Comparison of ENCODE assay signal across 7 mouse cellular contexts in the genomic region with DNA sequence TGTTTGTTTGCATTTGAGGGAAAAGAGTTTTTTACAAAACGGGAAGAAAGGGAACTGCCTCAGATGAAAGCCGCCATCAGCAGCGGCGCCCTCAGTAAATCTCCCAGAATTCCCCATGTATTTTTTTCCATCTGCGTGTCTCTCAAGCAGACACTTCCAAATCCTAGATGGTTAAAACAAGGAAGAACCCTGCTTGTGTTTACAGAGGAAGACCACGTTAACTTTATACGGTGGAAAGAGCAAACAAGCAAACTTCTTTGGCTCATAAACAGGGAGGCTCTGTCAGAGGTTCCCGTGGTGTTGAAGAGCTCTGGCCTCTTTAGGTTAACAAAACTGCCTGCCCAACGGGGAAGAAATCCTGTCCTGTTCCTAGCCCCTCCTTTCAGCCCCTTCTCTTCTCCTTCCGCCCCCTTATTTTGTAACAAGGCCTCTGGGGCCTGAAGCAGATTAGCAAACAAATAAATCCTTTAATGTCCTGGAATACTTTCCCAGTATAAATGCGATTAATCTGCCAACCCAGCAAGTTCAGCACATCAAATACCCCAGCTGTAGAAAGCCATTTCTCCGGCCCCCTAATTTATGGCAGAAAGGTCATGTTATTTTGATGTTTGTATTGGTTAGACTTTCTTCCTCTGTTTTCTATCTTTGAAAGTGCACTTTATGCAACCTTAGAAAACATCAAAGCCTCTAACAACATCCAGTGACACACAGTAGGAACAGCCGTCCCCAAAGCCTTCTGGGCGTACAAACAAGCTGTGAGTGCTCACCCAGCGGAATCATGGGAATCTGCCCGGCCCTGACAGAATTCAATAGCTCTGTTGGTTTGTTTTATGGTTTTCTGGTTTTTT. TPM values are rescaled to one million over a fixed set of nuclear protein-coding genes. Genes with fewer than 3 reads are reported as not detected.
DNase-seq lines count a peak whose midpoint lies in the region; ATAC-seq and TF ChIP-seq lines count a peak whose summit lies in the region.

No protein-coding gene starts in this region.

- H3K27ac ChIP-seq in embryonic facial prominence, embryonic 11.5 days (replicated peaks; ENCODE audit: low read depth, low read length), result peak overlapping the region; percentile 1; the same call in 1 of the 2 replicates
- peak overlapping the region; percentile 77 for H3K27ac ChIP-seq in forebrain, postnatal 0 days (ENCODE audit: low read depth, low read length)
- peak overlapping the region; percentile 89 for H3K27ac ChIP-seq in kidney, embryonic 15.5 days
- H3K27ac ChIP-seq in midbrain, postnatal 0 days (ENCODE audit: low read depth, low read length), result peak overlapping the region; percentile 57

- DNase-seq in embryonic facial prominence, embryonic 11.5 days (ENCODE audit: low spot score), result peak; percentile 39
- DNase-seq in forebrain, postnatal 0 days, result no peak
- peak; percentile 33 for DNase-seq in midbrain, postnatal 0 days (ENCODE audit: low spot score)
- DNase-seq in cerebellum, adult 9-11 months, result no peak
- DNase-seq in urinary bladder, postnatal 10 days (ENCODE audit: low spot score), result no peak
- no peak for DNase-seq in gastrocnemius, postnatal 25 days

- ATAC-seq in embryonic facial prominence, embryonic 11.5 days (replicated peaks; ENCODE audit: insufficient number of reproducible peaks, low FRiP score, low TSS enrichment, low read depth), result no peak
- peak; percentile 63; the same call in 1 of the 2 replicates for ATAC-seq in forebrain, postnatal 0 days
- peak; percentile 63 for ATAC-seq in kidney, embryonic 15.5 days (replicated peaks; ENCODE audit: low FRiP score)
- ATAC-seq in midbrain, postnatal 0 days (ENCODE audit: low FRiP score), result no peak; the same call in 1 of the 2 replicates

- 32% methylated on average over 16 of the region's 16 CpGs for WGBS in embryonic facial prominence, embryonic 11.5 days
- 13% methylated on average over 16 of the region's 16 CpGs for WGBS in forebrain, postnatal 0 days
- WGBS in kidney, embryonic 15.5 days, result 20% methylated on average over 16 of the region's 16 CpGs
- WGBS in midbrain, postnatal 0 days, result 16% methylated on average over 16 of the region's 16 CpGs

- no peaks in the 10 kb centered on the region for H3K36me3 ChIP-seq in embryonic facial prominence, embryonic 11.5 days (replicated peaks; ENCODE audit: control insufficient read depth, insufficient read depth, low read depth, low read length)
- no peaks in the 10 kb centered on the region for H3K36me3 ChIP-seq in forebrain, postnatal 0 days (ENCODE audit: insufficient read depth)
- H3K36me3 ChIP-seq in kidney, embryonic 15.5 days, result no peaks in the 10 kb centered on the region
- H3K36me3 ChIP-seq in midbrain, postnatal 0 days (ENCODE audit: insufficient read depth, low read length), result no peaks in the 10 kb centered on the region

- TF ChIP-seq CTCF in forebrain, postnatal 0 days (IDR thresholded peaks at IDR 0.05; ENCODE audit: low read depth), result no peak
- TF ChIP-seq CTCF in midbrain, postnatal 0 days (IDR thresholded peaks at IDR 0.05), result no peak

- H3K9ac ChIP-seq in embryonic facial prominence, embryonic 11.5 days (replicated peaks; ENCODE audit: low read length), result peak overlapping the region; percentile 20; the same call in 1 of the 2 replicates
- peak overlapping the region; percentile 47 for H3K9ac ChIP-seq in forebrain, postnatal 0 days
- 0 out of 2 replicates have a peak overlapping the region, but pooled peaks have one; percentile 3 for H3K9ac ChIP-seq in kidney, embryonic 15.5 days
- H3K9ac ChIP-seq in midbrain, postnatal 0 days (replicated peaks; ENCODE audit: low read length, poor library complexity, severe bottlenecking), result peak overlapping the region; percentile 44; the same call in 1 of the 2 replicates

- no peak overlapping the region for H3K4me3 ChIP-seq in embryonic facial prominence, embryonic 11.5 days (ENCODE audit: low read depth, low read length)
- H3K4me3 ChIP-seq in forebrain, postnatal 0 days (ENCODE audit: low read depth, low read length), result peak overlapping the region; percentile 19; the same call in 1 of the 2 replicates
- 0 out of 2 replicates have a peak overlapping the region, but pooled peaks have one; percentile 5 for H3K4me3 ChIP-seq in kidney, embryonic 15.5 days (replicated peaks)
- H3K4me3 ChIP-seq in midbrain, postnatal 0 days (ENCODE audit: low read depth, low read length), result peak overlapping the region; percentile 17; the same call in 1 of the 2 replicates

- H3K4me1 ChIP-seq in embryonic facial prominence, embryonic 11.5 days (ENCODE audit: control insufficient read depth, insufficient read depth, low read length), result no peaks in the 10 kb centered on the region
- peaks cover 5% of the 10 kb centered on the region; the same call in 1 of the 2 replicates for H3K4me1 ChIP-seq in forebrain, postnatal 0 days (ENCODE audit: insufficient read depth)
- H3K4me1 ChIP-seq in kidney, embryonic 15.5 days, result peaks cover 13% of the 10 kb centered on the region
- H3K4me1 ChIP-seq in midbrain, postnatal 0 days (ENCODE audit: insufficient read depth, low read length), result peaks cover 9% of the 10 kb centered on the region

- no peaks in the 10 kb centered on the region for H3K27me3 ChIP-seq in embryonic facial prominence, embryonic 11.5 days (ENCODE audit: control insufficient read depth, insufficient read depth, low read length)
- no peaks in the 10 kb centered on the region for H3K27me3 ChIP-seq in forebrain, postnatal 0 days (ENCODE audit: insufficient read depth, low read length)
- H3K27me3 ChIP-seq in kidney, embryonic 15.5 days, result no peaks in the 10 kb centered on the region
- H3K27me3 ChIP-seq in midbrain, postnatal 0 days (ENCODE audit: insufficient read depth, low read length), result no peaks in the 10 kb centered on the region

- H3K9me3 ChIP-seq in embryonic facial prominence, embryonic 11.5 days (replicated peaks; ENCODE audit: control insufficient read depth, low read length), result no peaks in the 10 kb centered on the region
- no peaks in the 10 kb centered on the region for H3K9me3 ChIP-seq in forebrain, postnatal 0 days (ENCODE audit: low read length)
- H3K9me3 ChIP-seq in kidney, embryonic 15.5 days (replicated peaks), result no peaks in the 10 kb centered on the region
- no peaks in the 10 kb centered on the region for H3K9me3 ChIP-seq in midbrain, postnatal 0 days (ENCODE audit: low read length)

- H3K4me2 ChIP-seq in embryonic facial prominence, embryonic 11.5 days (ENCODE audit: low read depth, low read length), result no peak overlapping the region
- H3K4me2 ChIP-seq in forebrain, postnatal 0 days (ENCODE audit: low read depth), result peak overlapping the region; percentile 45
- H3K4me2 ChIP-seq in kidney, embryonic 15.5 days, result peak overlapping the region; percentile 40
- H3K4me2 ChIP-seq in midbrain, postnatal 0 days (ENCODE audit: low read depth, low read length, poor library complexity, severe bottlenecking), result peak overlapping the region; percentile 45

RNA-seq across cellular contexts. Expression of a gene that starts 52.8 kb away (rescaled TPM):
- 10.2 and 15.1 TPM in 2 replicates for polyA plus RNA-seq in embryonic facial prominence, embryonic 11.5 days (2014; fragmentation: Nextera tagmentation; extraction: Ambion mirVana)
- total RNA-seq in forebrain, postnatal 0 days (2014; rRNA removed), result 21.8 and 26.4 TPM in 2 replicates
- polyA plus RNA-seq in forebrain, postnatal 0 days (2015; fragmentation: Nextera tagmentation; extraction: Ambion mirVana), result 7.2 and 7.8 TPM in 2 replicates
- polyA plus RNA-seq in kidney, embryonic 15.5 days (2015; fragmentation: Nextera tagmentation; extraction: Ambion mirVana), result 36.2 and 38.7 TPM in 2 replicates
- 24.9 and 31.9 TPM in 2 replicates for total RNA-seq in midbrain, postnatal 0 days (2014; rRNA removed)
- polyA plus RNA-seq in midbrain, postnatal 0 days (2015; fragmentation: Nextera tagmentation; extraction: Ambion mirVana), result 5.9 TPM in 2 replicates
- total RNA-seq in gastrocnemius, postnatal 25 days (2021), result 10 to 100 TPM; 18.8 to 21.5 TPM

Comparison
In these comparisons a context has a peak if more than half of its experiments do, and no peak if none do; other contexts are left out.
1. ATAC-seq: peak in forebrain, postnatal 0 days (single experiment) and kidney, embryonic 15.5 days (single experiment); none in embryonic facial prominence, embryonic 11.5 days (single experiment) and midbrain, postnatal 0 days (single experiment).
2. DNase-seq: peak in embryonic facial prominence, embryonic 11.5 days (single experiment) and midbrain, postnatal 0 days (single experiment); none in forebrain, postnatal 0 days (single experiment), cerebellum, adult 9-11 months (single experiment), urinary bladder, postnatal 10 days (single experiment) and gastrocnemius, postnatal 25 days (single experiment).
3. H3K27ac ChIP-seq: peak in every context shown above with its lines; median percentile 89 in kidney, embryonic 15.5 days; 77 in forebrain, postnatal 0 days; 57 in midbrain, postnatal 0 days; 1 in embryonic facial prominence, embryonic 11.5 days.
4. Peak in every context shown above with its lines, with median percentiles within 50 percentile points of each other: H3K9ac ChIP-seq.